Mouse (Mus musculus): ENCODE measurements around the gene Dstn.

Gene Dstn

GRCm38 (mm10) chr2:143955004-143955403, 39.9 kb downstream of the Dstn start:
- DNase-seq (ENCODE audit: low spot score), result no peak

DNA sequence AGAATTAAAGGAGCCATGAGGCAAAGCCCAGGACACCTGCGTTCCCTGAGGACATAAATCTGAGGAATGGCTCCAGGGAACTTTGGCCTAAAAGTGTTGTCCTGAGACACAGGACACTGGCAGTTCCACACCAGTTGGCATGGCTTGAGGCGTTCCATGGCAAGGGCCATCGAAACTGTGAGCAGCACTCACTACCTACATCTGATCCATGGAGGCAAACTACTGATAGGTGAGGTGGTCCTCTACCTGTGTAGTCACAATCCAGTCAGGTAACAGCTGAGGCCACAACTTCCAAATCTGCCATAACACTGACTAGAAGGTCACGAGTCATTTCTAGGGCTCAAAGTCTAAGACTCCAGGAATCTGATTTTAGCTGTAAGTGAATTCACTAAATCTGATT, 40.6 kb downstream of the Dstn start:
- DNase-seq (ENCODE audit: low spot score), result no peak

GRCm38 (mm10) chr2:143962192-143962591, 47.1 kb downstream of the Dstn start:
- no peak for DNase-seq (ENCODE audit: low spot score)

GRCm38 (mm10) chr2:143963318-143963717, 48.2 kb downstream of the Dstn start:
- DNase-seq (ENCODE audit: low spot score), result no peak

DNA sequence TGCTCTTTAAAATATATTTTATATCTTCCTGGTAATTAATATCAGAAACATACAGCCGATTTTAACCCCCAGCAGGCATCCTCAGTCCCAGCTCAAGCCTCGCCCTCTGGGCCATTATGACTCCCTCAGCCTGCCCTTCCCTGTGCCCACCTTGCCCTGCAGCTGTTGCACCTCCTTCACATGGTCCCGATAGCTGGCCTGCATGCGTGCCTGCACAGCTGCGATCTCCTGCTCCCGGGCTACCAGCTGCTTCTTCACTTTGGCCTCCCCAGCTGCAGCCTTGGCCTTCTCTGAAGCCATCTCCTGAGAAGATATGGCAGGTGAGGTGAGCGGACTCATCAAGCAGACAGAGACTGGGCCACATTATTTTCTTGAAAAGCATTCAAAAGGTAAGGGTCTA, 54.1 kb downstream of the Dstn start:
- no peak for DNase-seq (ENCODE audit: low spot score)

- no peak for DNase-seq (ENCODE audit: low spot score)
These were observed 55.7 kb downstream of the Dstn start for GRCm38 (mm10) chr2:143970841-143971240.

GRCm38 (mm10) chr2:143971887-143972286, 56.8 kb downstream of the Dstn start:
- no peak for DNase-seq (ENCODE audit: low spot score)

GRCm38 (mm10) chr2:143973161-143973560, 58.0 kb downstream of the Dstn start:
- no peak for DNase-seq (ENCODE audit: low spot score)

DNA sequence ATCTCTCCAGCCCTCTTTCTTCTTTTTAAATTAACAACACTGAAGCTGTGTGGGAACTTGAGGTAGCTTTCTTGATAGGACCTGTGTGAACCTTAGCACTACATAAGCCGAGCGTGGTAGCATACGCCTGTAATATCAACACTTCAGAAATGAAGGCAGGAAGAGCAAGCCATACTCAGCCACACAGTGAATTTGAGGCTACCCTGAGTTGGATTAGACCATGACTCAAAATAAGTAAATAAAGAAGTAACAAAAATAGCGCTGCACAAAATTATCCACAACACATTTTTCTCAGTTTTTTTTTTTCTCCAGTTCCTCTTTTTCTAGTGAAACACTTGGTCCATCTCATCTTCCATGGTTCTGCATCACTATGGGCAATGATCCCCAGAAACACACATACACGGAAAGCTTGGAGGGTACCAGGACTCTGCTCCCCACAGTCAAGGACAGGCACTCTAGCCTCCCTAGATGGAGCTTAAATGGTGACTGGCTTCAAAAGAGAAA, 60.1 kb downstream of the Dstn start:
- no peak for DNase-seq (ENCODE audit: low spot score)

- no peak for DNase-seq (ENCODE audit: low spot score)
These were observed 63.5 kb downstream of the Dstn start for GRCm38 (mm10) chr2:143978444-143979147.

GRCm38 (mm10) chr2:143980781-143981398, 65.8 kb downstream of the Dstn start:
- peak; percentile 68 for DNase-seq (ENCODE audit: low spot score)

GRCm38 (mm10) chr2:143982152-143982551, 67.0 kb downstream of the Dstn start:
- DNase-seq (ENCODE audit: low spot score), result no peak

DNA sequence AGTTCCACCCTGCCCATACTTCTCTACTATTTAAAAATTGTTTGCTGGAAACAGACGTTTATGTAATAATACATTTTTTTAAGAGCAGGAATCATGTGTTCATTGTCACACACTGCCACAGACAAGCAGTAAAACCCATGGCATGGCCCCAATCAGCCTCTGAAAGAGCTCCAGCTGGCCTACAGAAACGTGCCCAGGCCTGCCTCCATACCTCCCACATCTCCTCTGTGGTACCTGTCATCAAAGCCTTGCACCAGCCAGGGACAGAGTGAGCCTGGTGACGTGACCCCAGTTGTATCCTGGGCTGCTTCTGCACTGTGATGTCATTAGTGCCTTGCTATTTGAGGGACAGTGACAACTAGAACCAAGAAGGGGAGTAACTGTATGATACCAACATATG, 67.8 kb downstream of the Dstn start:
- no peak for DNase-seq (ENCODE audit: low spot score)

- DNase-seq (ENCODE audit: low spot score), result no peak
These were observed 68.4 kb downstream of the Dstn start for GRCm38 (mm10) chr2:143983482-143983881.

DNA sequence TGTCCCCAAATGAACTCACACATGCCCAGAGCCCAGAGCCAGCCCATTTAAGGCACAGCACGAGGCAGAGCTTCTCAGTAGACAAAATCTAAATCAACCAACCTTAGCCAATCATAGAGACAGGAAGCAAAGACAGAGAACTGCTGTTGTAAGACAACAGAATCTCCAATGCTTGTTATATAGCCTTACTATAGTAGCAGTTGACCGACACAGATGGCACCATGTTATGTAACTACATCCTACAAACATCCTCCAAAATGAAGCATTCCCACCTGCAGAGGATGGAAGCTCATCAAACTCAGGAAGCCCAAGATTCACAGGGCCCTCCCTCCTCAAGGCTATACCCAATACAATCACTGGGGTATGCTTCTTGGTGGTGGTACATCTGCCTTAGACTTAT, 72.4 kb downstream of the Dstn start:
- no peak for DNase-seq (ENCODE audit: low spot score)

GRCm38 (mm10) chr2:143988016-143988415, 72.9 kb downstream of the Dstn start:
- no peak for DNase-seq (ENCODE audit: low spot score)

- no peak for DNase-seq (ENCODE audit: low spot score)
These were observed 75.9 kb downstream of the Dstn start for GRCm38 (mm10) chr2:143990997-143991396.

DNA sequence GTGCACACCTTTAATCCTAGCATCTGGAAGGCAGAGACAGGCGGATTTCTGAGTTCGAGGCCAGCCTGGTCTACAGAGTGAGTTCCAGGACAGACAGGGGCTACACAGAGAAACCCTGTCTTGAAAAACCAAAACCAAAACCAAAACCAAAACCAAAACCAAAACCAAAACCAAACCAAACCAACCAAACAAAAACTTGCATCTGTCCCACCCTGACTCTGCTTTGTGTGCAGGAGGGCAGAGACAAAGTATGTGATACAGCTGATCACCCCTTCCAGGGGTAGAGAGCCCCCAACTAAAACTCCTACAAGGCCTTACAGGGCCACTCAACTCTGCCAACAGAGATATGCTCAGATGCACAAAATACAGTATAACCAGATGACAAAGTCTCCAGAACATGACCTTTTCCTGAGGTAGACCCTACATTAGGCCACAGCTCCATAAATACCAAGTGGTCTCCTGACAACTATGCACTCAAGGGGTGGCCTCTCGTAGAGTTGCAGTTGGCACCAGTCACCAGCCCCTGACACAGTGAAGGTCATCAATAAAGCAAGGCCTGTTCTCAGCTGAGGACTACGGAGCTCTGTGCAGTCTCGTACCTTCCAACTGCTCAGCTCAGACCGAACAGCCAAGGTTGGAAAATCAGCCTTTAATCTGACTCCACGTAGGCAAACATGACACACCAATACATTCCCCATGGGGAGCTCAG, 77.0 kb downstream of the Dstn start:
- no peak for DNase-seq (ENCODE audit: low spot score)
